In genomic region chr16:97194179-97194578, GRCm38 (mm10) we compare ENCODE assay signal across 39 mouse cellular contexts. TPM values are rescaled to one million over a fixed set of nuclear protein-coding genes. Genes with fewer than 3 reads are reported as not detected.
"Had no signal": no experiment of that assay in that cellular context is flagged by ENCODE, and none has a peak within 500 bp of the region (broad histone marks: within the 10 kb centered on the region; RNA-seq: fewer than 3 reads in every experiment).

No protein-coding gene starts in this region.

- H3K4me1 ChIP-seq: heart, embryonic 10.5 days; heart, embryonic 12.5 days; heart, embryonic 13.5 days; heart, embryonic 15.5 days; hindbrain, embryonic 10.5 days; hindbrain, embryonic 13.5 days; intestine, embryonic 15.5 days; kidney, embryonic 15.5 days had no signal

- H3K9me3 ChIP-seq: heart, embryonic 10.5 days; heart, embryonic 12.5 days; heart, embryonic 13.5 days; heart, embryonic 15.5 days; hindbrain, embryonic 10.5 days; hindbrain, embryonic 12.5 days; hindbrain, embryonic 13.5 days; hindbrain, embryonic 15.5 days; intestine, embryonic 15.5 days; kidney, embryonic 15.5 days had no signal

- H3K36me3 ChIP-seq: heart, embryonic 10.5 days; heart, embryonic 12.5 days; heart, embryonic 13.5 days; heart, embryonic 15.5 days; hindbrain, embryonic 10.5 days; hindbrain, embryonic 12.5 days; hindbrain, embryonic 13.5 days; hindbrain, embryonic 15.5 days; intestine, embryonic 15.5 days; kidney, embryonic 15.5 days had no signal

- DNase-seq: heart, postnatal 10 days; heart, postnatal 14 days; heart, postnatal 36 days; heart, postnatal 4 days; kidney, adult 11 months; kidney, adult 18-20 months; kidney, adult 2 months; kidney, adult 8-10 months; kidney, adult 9 months; kidney, postnatal 10 days; kidney, postnatal 14 days; kidney, postnatal 25 days; kidney, postnatal 36 days; kidney, postnatal 4 days; layer of hippocampus, adult 9-11 months; layer of hippocampus, postnatal 36 days had no signal

- H3K9ac ChIP-seq: heart, embryonic 12.5 days; heart, embryonic 13.5 days; heart, embryonic 15.5 days; hindbrain, embryonic 12.5 days; hindbrain, embryonic 13.5 days; hindbrain, embryonic 14.5 days; hindbrain, embryonic 15.5 days; intestine, embryonic 15.5 days; kidney, embryonic 15.5 days had no signal

- H3K27me3 ChIP-seq: heart, embryonic 12.5 days; heart, embryonic 13.5 days; heart, embryonic 15.5 days; hindbrain, embryonic 12.5 days; hindbrain, embryonic 13.5 days; hindbrain, embryonic 15.5 days; intestine, embryonic 15.5 days; kidney, embryonic 15.5 days had no signal

- H3K4me3 ChIP-seq: heart, embryonic 10.5 days; heart, embryonic 12.5 days; heart, embryonic 13.5 days; heart, embryonic 15.5 days; hindbrain, embryonic 10.5 days; hindbrain, embryonic 12.5 days; hindbrain, embryonic 13.5 days; hindbrain, embryonic 15.5 days; intestine, embryonic 15.5 days; kidney, embryonic 15.5 days; layer of hippocampus, adult 2 months; left cerebral cortex, adult 2 months had no signal

- ATAC-seq: hindbrain, embryonic 16.5 days; hindbrain, postnatal 0 days; intestine, embryonic 15.5 days; intestine, embryonic 16.5 days had no signal

- H3K27ac ChIP-seq: heart, embryonic 10.5 days; heart, embryonic 13.5 days; heart, embryonic 15.5 days; hindbrain, embryonic 10.5 days; hindbrain, embryonic 12.5 days; hindbrain, embryonic 13.5 days; hindbrain, embryonic 14.5 days; hindbrain, embryonic 15.5 days; hindbrain, postnatal 0 days; intestine, embryonic 15.5 days; kidney, embryonic 15.5 days; kidney, postnatal 0 days; layer of hippocampus, adult 2 months; left cerebral cortex, adult 2 months had no signal

- H3K4me2 ChIP-seq: heart, embryonic 11.5 days; heart, embryonic 12.5 days; heart, embryonic 13.5 days; heart, embryonic 15.5 days; hindbrain, embryonic 12.5 days; hindbrain, embryonic 13.5 days; hindbrain, embryonic 14.5 days; hindbrain, embryonic 15.5 days; intestine, embryonic 15.5 days; kidney, embryonic 15.5 days had no signal

RNA-seq across cellular contexts. Expression of gene Dscam, which starts 23.6 kb away (rescaled TPM):
- total RNA-seq: heart, postnatal 10 days; heart, postnatal 25 days; heart, postnatal 36 days had no signal
- polyA plus RNA-seq: heart, embryonic 12.5 days; heart, embryonic 13.5 days; heart, embryonic 14.5 days; heart, embryonic 15.5 days; heart, embryonic 16.5 days; heart, postnatal 0 days; kidney, embryonic 14.5 days had no signal
